Mouse (Mus musculus) ES-CJ7 (cell line): ENCODE measurements around the gene Col28a1.
"Not testable (repeated sequence)": the region's sequence is repeated elsewhere in the genome, so short reads cannot be mapped to it uniquely, and the experiment has no call there.

Experiments used
- DNase-seq: peaks from one replicate; pipeline ENCODE4 v3.0.0; 2011; ENCODE audit warnings: low read depth, low spot score

Col28a1 gene

GRCm38 (mm10) chr6:8025332-8026129 is 166.9 kb downstream of the Col28a1 start:
- DNase-seq = no peak

DNA sequence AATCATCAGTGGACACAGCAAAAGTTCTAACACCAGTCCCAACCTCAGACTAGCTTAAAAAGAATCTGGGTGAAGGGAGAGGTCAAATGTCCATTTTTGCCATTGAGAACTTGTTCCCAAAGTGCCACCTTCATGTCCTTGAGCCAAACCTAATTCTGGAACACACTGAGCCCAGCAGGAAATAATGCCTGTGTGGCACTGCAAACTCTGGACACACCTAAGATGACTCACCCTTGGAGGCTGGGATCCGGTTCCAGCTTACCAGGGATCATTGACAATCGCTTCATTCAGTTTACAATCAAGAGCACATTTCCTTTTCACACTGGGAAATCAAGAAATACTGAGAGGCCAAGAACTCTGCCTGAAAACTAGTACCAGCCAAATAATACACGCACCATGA is 168.9 kb downstream of the Col28a1 start:
- DNase-seq = no peak

- DNase-seq = no peak
Measured at GRCm38 (mm10) chr6:7994736-7995135, 197.7 kb downstream of the Col28a1 start.

- DNase-seq = peak; percentile 56
Measured at GRCm38 (mm10) chr6:7983646-7983979, 208.8 kb downstream of the Col28a1 start.

DNA sequence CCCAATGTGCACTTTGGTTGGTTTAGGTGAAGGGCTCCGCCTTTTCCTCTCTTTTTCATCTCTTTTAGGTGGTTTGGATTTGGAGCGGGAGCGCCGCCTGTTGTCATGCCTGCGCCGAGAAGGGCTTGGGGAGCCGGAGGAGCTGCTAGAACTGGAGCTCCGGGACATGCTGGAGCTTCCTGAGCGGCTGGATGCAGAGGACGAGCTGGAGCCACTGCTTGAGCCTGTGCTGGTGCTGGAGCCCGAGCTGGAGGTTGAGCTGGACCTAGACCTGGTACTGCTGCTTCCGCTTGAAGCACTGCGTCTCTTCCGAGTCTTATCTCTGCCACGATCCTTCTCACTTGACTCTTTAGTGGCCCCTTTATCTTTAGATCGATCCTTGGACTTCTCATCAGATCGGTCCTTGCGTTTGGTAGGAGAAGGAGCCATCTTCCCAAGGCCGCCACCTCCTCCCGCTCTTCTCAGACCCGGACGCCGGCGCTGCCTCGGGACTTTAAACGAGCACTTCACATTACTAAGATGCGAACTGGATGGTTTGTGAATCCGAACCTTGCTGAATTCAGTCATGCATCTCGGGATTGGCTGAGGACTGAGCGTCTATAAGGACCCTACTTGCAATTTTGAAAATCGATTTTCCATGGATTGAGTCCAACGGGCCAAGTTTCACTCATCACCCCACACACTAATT is 209.3 kb downstream of the Col28a1 start:
- DNase-seq = not testable (repeated sequence)

DNA sequence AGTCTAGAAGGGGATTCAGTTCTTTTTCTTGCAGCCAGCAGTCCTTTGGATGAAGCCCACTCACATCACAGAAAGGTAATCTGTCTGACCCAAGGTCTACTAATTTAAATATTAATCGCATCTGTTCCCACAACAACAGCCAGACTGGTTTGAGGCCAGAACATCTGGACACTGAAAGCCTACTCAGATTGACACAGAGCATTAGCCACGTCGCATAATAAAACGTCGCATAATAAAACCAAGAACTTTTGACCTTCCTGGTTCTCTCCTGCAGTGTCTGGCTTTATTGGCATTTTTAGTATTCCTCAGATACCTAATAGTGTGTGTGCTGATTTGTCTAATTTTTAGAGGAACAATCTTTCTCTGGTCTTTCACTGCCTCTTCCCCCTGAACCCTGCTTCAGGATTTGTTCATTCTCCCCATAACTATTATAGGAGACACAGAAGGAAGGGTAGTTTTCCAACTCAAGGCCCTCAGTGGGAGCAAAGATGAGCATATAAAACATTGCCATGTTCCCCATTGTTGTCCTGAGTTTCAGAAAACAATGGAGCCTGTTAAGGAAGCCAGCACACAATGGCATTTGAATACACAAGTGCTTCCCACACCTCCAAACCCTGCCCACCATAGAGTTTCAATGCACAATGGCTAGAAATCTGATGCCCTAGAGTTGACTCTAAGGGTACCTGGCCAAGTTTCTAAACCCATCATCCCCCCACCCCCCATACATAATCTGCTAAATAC is 221.2 kb downstream of the Col28a1 start:
- DNase-seq = peak; percentile 69

DNA sequence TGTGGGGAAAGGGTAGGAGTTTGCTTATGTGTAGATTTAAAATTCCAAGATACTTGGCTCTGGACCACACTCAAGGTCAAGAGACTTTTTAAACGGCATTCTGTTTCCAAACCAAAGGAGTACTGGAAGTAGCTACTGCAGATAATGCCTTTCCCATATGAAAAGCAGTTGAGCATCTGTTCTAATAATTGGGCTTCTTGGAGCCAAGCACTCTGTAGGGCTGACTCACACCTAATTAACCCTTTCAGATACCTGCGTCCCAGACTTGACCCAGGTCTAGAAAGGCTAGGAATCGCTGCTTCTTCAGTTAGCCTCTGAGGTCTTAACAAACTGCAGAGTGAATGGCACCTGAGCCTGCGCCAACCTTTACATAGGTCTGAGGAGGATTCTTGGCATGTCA is 223.0 kb downstream of the Col28a1 start:
- DNase-seq = no peak

- DNase-seq = no peak
Measured at GRCm38 (mm10) chr6:7965833-7966522, 226.4 kb downstream of the Col28a1 start.

DNA sequence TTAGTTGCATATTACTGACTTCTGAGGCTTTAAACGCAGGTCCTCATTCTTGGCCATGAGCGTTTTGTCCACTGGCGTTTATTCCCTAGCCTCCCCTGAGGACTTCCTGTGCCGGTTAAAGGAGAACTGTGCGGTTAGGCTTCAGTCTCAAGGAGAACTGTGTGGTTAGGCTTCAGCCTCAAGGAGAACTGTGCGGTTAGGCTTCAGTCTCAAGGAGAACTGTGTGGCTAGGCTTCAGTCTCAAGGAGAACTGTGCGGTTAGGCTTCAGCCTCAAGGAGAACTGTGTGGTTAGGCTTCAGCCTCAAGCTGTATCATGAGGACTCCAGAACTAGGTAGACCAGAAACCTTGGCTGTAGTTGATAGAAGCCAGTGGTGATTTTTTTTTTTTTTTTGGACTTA is 229.7 kb downstream of the Col28a1 start:
- no peak for DNase-seq

DNA sequence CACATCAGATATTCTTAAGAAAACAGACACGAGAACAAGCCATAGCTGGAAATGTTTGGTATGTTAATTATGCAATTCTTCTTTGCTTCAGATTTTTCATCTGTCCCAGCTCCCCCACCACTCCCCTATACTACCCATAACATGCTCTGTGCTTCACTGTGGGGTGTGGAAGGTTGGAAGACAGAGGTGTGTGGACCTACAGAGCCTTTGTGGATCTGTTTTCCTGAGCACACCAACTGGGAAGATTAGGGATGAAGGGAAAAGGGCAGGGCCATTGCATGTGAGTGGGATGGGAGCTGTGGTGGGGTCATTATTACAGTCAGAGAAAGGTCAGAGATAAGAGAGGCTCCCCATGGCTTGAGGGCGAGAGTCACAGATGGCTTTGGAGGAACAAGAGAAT is 240.2 kb downstream of the Col28a1 start:
- DNase-seq = no peak

DNA sequence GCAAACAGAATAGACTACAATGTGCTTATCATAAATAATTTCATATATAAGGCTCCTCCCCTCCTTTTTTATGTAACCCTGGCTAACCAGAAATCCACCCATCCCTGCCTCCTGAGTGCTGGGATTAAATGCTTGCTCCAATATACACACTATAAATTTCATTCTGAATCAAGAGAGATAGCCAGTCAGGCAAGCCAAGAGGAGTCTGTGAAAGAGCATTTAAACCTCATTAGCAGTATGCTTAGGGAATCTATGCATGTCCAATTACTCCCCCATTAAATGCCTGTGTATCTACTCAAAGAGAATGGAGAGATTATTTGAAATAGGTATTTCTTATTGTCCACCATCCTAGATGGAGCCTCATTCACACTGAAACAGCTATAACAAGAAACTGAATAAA is 240.6 kb downstream of the Col28a1 start:
- no peak for DNase-seq
